Mouse (Mus musculus): ENCODE results near the gene Txndc8. TPM values are rescaled to one million over a fixed set of nuclear protein-coding genes. Genes with fewer than 3 reads are reported as not detected.

The Txndc8 gene
- polyA plus RNA-seq, 1 experiment: not detected

DNA sequence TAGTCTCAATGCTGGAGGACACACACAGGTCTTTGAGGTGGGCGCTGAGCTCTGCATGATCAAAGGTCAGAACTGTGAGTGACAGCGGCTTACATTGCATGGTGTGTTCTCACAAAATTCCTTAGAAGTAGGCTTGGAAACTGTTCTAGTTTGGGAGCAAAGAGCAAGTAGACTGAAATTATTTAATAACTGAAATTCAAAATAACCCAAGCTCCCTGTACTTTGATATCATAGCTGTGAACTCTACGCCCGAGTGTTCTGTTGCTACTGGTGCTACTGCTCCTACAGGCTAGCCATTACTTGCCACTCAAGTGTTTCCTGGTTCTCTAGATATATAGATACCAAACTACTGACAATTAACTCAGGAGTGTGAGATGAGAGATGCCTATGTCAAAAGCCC is 43.4 kb downstream of the Txndc8 start:
- H3K27me3 ChIP-seq (ENCODE audit: control insufficient read depth, insufficient read depth, insufficient read length): no peaks in the 10 kb centered on the region
- no peak overlapping the region for H3ac ChIP-seq (ENCODE audit: control insufficient read depth, insufficient read length, low read depth)
- H3K4me3 ChIP-seq (ENCODE audit: insufficient read depth, poor library complexity, severe bottlenecking): no peak overlapping the region
- TF ChIP-seq USF1 (IDR thresholded peaks at IDR 0.05; ENCODE audit: low read depth) (no peak), FOSL1 (IDR thresholded peaks at IDR 0.05; ENCODE audit: insufficient read depth, low read length, poor library complexity, severe bottlenecking) (no peak), MYOG (IDR thresholded peaks at IDR 0.05; ENCODE audit: control insufficient read depth, extremely low read depth, insufficient read length) (no peak), MAX (IDR thresholded peaks at IDR 0.05) (no peak), CEBPB (IDR thresholded peaks at IDR 0.05; ENCODE audit: low read depth) (no peak), MYOD1 (IDR thresholded peaks at IDR 0.05; ENCODE audit: control insufficient read depth, insufficient read length, low read depth) (no peak), CTCF (IDR thresholded peaks at IDR 0.05; ENCODE audit: control insufficient read depth, insufficient read depth, insufficient read length) (no peak)
- no peaks in the 10 kb centered on the region for H3K79me2 ChIP-seq (ENCODE audit: control insufficient read depth, insufficient read depth)
- H3K79me3 ChIP-seq (ENCODE audit: low read depth): no peaks in the 10 kb centered on the region
- H3K36me3 ChIP-seq (ENCODE audit: control insufficient read depth, insufficient read depth): no peaks in the 10 kb centered on the region

DNA sequence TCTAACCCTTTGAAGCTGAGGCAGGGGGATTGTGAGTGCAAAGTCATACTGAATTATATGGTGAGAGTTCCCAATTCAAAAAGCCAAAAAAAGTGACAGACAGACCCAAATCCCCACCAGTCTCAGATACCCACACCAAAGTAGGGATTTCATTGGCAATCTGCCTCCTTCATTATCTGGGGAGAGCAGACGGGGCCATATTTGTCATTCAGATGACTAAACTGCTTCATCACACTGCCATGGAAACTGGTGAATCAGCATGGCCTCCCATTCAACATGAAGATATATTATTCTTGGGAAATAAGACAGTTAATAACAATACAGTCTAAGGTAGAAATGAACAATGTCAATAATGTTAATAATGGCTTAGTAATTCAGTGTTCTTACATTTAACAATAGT is 44.8 kb downstream of the Txndc8 start:
- no peaks in the 10 kb centered on the region for H3K79me2 ChIP-seq (ENCODE audit: control insufficient read depth, insufficient read depth)
- H3K27me3 ChIP-seq (ENCODE audit: control insufficient read depth, insufficient read depth, insufficient read length): no peaks in the 10 kb centered on the region
- no peak overlapping the region for H3K4me3 ChIP-seq (ENCODE audit: insufficient read depth, poor library complexity, severe bottlenecking)
- no peak overlapping the region for H3ac ChIP-seq (ENCODE audit: control insufficient read depth, insufficient read length, low read depth)
- H3K79me3 ChIP-seq (ENCODE audit: low read depth): no peaks in the 10 kb centered on the region
- TF ChIP-seq CTCF (IDR thresholded peaks at IDR 0.05; ENCODE audit: control insufficient read depth, insufficient read depth, insufficient read length): no peak
- TF ChIP-seq FOSL1 (IDR thresholded peaks at IDR 0.05; ENCODE audit: insufficient read depth, low read length, poor library complexity, severe bottlenecking): no peak
- TF ChIP-seq CEBPB (IDR thresholded peaks at IDR 0.05; ENCODE audit: low read depth): no peak
- TF ChIP-seq USF1 (IDR thresholded peaks at IDR 0.05; ENCODE audit: low read depth): no peak
- no peak for TF ChIP-seq MYOG (IDR thresholded peaks at IDR 0.05; ENCODE audit: control insufficient read depth, extremely low read depth, insufficient read length)
- TF ChIP-seq MAX (IDR thresholded peaks at IDR 0.05): no peak
- TF ChIP-seq MYOD1 (IDR thresholded peaks at IDR 0.05; ENCODE audit: control insufficient read depth, insufficient read length, low read depth): no peak
- H3K36me3 ChIP-seq (ENCODE audit: control insufficient read depth, insufficient read depth): no peaks in the 10 kb centered on the region

DNA sequence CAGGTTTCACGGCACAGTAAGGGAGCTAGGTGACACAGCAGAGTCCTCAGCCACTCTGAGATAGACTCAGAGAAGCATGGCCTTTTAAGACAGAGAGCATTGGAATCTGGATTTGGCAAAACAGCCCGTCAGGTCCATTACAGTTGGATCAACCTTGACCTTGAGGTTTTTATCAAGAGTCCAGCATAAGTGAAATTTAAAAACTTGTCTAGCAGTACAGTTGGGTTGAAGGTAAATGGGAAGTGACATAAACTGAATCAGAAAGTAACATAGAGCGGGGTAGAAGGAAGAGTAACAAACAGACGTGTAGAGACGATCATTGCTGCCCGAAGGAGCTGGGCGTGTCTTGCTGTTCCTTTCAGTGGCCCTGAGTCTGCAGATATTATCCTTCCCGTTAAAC is 49.9 kb downstream of the Txndc8 start:
- H3K4me3 ChIP-seq (ENCODE audit: insufficient read depth, poor library complexity, severe bottlenecking): no peak overlapping the region
- peaks cover 21% of the 10 kb centered on the region for H3K79me2 ChIP-seq (ENCODE audit: control insufficient read depth, insufficient read depth)
- peaks cover 18% of the 10 kb centered on the region for H3K79me3 ChIP-seq (ENCODE audit: low read depth)
- TF ChIP-seq CEBPB (IDR thresholded peaks at IDR 0.05; ENCODE audit: low read depth) (no peak), CTCF (IDR thresholded peaks at IDR 0.05; ENCODE audit: control insufficient read depth, insufficient read depth, insufficient read length) (no peak), MYOD1 (IDR thresholded peaks at IDR 0.05; ENCODE audit: control insufficient read depth, insufficient read length, low read depth) (no peak), FOSL1 (IDR thresholded peaks at IDR 0.05; ENCODE audit: insufficient read depth, low read length, poor library complexity, severe bottlenecking) (no peak), USF1 (IDR thresholded peaks at IDR 0.05; ENCODE audit: low read depth) (no peak), MYOG (IDR thresholded peaks at IDR 0.05; ENCODE audit: control insufficient read depth, extremely low read depth, insufficient read length) (no peak), MAX (IDR thresholded peaks at IDR 0.05) (no peak)
- H3ac ChIP-seq (ENCODE audit: control insufficient read depth, insufficient read length, low read depth): no peak overlapping the region
- H3K36me3 ChIP-seq (ENCODE audit: control insufficient read depth, insufficient read depth): peaks cover 12% of the 10 kb centered on the region
- no peaks in the 10 kb centered on the region for H3K27me3 ChIP-seq (ENCODE audit: control insufficient read depth, insufficient read depth, insufficient read length)

DNA sequence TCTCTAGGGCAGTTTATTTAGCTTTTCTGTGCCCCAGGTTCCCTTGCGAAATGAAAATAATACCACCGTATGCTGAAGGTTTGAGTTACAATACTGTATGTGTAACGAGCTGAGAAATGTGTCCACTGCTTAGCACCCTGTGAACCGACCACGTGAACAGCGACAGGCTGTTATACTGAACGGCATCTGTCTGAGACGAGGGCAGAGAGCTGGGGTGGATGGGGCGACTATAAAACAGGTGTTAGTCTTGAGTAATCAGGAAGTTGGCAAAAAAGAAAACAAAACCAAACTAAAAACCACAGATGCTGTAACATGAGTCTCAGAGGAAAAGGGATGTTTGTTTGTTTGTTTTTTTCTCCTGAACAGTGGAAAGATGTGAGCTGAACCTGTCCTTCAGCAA is 50.8 kb downstream of the Txndc8 start:
- TF ChIP-seq MYOG (IDR thresholded peaks at IDR 0.05; ENCODE audit: control insufficient read depth, extremely low read depth, insufficient read length) (no peak), CTCF (IDR thresholded peaks at IDR 0.05; ENCODE audit: control insufficient read depth, insufficient read depth, insufficient read length) (no peak), MAX (IDR thresholded peaks at IDR 0.05) (no peak), CEBPB (IDR thresholded peaks at IDR 0.05; ENCODE audit: low read depth) (no peak), USF1 (IDR thresholded peaks at IDR 0.05; ENCODE audit: low read depth) (no peak), MYOD1 (IDR thresholded peaks at IDR 0.05; ENCODE audit: control insufficient read depth, insufficient read length, low read depth) (peak; percentile 4)
- no peaks in the 10 kb centered on the region for H3K27me3 ChIP-seq (ENCODE audit: control insufficient read depth, insufficient read depth, insufficient read length)
- H3K4me3 ChIP-seq (ENCODE audit: insufficient read depth, poor library complexity, severe bottlenecking): no peak overlapping the region
- peaks cover 30% of the 10 kb centered on the region for H3K79me2 ChIP-seq (ENCODE audit: control insufficient read depth, insufficient read depth)
- H3K36me3 ChIP-seq (ENCODE audit: control insufficient read depth, insufficient read depth): peaks cover 20% of the 10 kb centered on the region
- H3ac ChIP-seq (ENCODE audit: control insufficient read depth, insufficient read length, low read depth): no peak overlapping the region
- peaks cover 27% of the 10 kb centered on the region for H3K79me3 ChIP-seq (ENCODE audit: low read depth)

DNA sequence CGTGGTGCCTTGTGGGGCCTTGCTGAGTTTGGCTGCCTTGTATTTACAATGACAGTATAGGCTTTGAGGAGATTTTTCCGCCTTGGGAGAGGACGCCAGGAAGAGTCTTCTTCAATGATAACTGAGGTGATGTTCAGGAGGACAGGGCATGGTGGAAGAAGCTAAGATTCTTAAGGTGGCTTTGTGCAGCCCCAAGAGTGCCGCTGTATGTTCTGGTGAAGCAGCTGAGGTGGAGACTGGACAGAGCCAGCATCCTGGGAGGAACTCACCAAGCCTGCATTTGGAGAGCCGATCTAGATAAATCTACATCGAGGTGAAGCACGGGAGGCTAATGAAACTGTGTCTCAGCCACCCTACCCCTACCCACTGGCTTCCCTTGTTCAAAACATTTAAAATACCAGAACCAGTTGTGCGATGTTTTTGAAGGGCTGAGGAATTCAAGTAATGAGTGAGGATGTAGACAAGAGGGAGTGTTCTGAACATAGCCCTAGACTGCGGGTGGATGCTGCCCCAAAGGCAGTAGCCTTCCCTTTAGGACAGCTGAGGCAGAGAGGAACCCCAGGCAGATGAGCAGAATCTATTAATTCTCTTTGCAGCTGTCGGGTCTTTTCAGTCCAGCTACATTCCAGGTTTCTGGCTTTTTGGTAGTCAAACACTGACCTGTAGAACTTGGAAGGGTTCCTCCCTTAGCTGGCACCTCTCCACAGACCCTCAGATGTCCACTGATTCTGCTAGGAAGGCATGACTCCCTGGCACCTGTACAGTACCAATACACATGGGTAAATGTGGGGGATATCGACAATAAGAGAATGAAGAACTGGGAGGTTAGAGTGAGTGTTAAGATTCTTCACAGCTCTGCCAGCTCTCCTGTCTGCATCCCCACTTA is 51.5 kb downstream of the Txndc8 start:
- H3K79me2 ChIP-seq (ENCODE audit: control insufficient read depth, insufficient read depth): peaks cover 37% of the 10 kb centered on the region
- TF ChIP-seq MYOD1 (IDR thresholded peaks at IDR 0.05; ENCODE audit: control insufficient read depth, insufficient read length, low read depth): peak; percentile 13
- TF ChIP-seq MYOG (IDR thresholded peaks at IDR 0.05; ENCODE audit: control insufficient read depth, extremely low read depth, insufficient read length): no peak
- peak overlapping the region; percentile 80 for H3ac ChIP-seq (ENCODE audit: control insufficient read depth, insufficient read length, low read depth)
- no peaks in the 10 kb centered on the region for H3K27me3 ChIP-seq (ENCODE audit: control insufficient read depth, insufficient read depth, insufficient read length)
- H3K36me3 ChIP-seq (ENCODE audit: control insufficient read depth, insufficient read depth): peaks cover 22% of the 10 kb centered on the region
- peaks cover 34% of the 10 kb centered on the region for H3K79me3 ChIP-seq (ENCODE audit: low read depth)
- H3K4me3 ChIP-seq (ENCODE audit: insufficient read depth, poor library complexity, severe bottlenecking): peak overlapping the region; percentile 26
